Mouse (Mus musculus) adrenal gland, postnatal 25 days (tissue): ENCODE measurements around the gene Kynu. TPM values are rescaled to one million over a fixed set of nuclear protein-coding genes. Genes with fewer than 3 reads are reported as not detected.
A peak's percentile ranks its signal among the peaks of the same experiment; 100 is the strongest.

Experiments
- DNase-seq: peaks from one replicate; pipeline ENCODE4 v3.0.0; 2021; ENCODE audit warnings: mixed read lengths
- long read RNA-seq: library from polyadenylated mRNA; stranded (forward); transcript quantifications from one replicate; pipeline ENCODE4 v2.0.0, GENCODE M21; 2021
- total RNA-seq: library from RNA; stranded (reverse); gene quantifications from 2 replicates; pipeline ENCODE4 v1.2.3, GENCODE M21; 2021

The Kynu gene
- total RNA-seq: 1.1 TPM in 1 of 2 replicates, not detected in the other
- long read RNA-seq, transcript Kynu-201 (14 exons, 2,733 nt): major isoform, 30 of 81 reads
- long read RNA-seq, partial matches to known transcripts: 8 of 81 reads
- long read RNA-seq, other reads (novel, unspliced or antisense): 40 of 81 reads

DNA sequence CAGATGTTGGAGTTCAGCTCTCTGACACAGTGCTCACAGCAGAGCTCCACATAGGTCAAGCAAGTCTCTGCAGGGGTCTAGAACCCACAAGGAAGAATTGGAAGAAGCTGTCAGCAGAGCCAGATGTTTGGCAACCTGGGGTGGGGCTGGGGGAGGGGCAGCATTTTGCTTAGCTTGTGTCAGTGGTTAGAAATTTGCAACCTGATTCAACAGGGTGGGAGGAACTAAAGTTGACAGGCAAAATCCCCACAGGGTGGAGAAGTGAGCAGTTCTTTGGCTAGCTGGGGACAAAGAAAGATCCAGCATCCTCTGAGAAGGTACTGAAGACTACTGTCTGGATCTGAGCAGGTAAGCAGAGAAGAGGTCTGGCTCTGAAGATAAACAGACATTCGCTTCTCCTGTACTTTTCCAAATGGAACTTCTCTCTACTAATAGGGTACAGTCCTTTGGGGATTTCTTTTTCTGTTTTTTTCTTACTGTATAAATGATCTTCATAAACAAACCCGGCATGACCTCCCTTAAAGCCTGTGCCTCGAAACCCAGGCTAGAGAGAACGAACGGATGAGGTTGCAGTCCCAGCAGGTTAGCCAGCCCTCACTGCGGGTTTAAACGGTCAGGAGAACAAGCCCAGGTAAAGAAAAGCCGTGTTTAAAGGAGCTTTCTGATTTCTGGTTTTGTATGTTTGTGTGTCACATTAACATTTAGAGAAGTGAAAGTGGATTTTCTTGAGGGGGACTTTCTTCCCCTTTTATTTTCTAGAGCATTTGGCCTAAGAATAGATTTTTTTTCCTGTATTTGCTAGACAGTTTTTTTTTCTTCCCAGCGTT, at the start of gene Kynu:
Gene Kynu, plus strand, starts transcription at position 268 of the 827 bp plus-strand sequence.
- no peak for DNase-seq

DNA sequence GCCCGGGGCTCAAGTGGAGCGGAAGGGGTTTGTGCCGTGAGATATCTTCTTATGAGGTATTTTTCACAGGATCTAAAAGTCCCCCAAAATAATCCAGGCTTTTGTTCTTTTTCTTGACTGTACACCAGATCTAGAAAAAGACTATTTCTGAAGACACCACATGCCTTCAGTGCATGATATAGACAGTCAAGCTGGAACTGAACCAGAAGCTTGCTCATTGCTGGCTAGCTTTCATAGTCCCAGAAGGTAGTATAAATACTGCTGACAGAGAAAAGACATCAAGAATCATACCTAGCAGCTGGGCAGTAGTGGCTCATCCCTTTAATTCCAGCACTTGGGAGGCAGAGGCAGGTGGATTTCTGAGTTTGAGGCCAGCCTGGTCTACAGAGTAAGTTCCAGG, 48.9 kb upstream of the Kynu start:
- no peak for DNase-seq

- no peak for DNase-seq
Observed at GRCm38 (mm10) chr2:43513852-43514251, 41.3 kb upstream of the Kynu start.

DNA sequence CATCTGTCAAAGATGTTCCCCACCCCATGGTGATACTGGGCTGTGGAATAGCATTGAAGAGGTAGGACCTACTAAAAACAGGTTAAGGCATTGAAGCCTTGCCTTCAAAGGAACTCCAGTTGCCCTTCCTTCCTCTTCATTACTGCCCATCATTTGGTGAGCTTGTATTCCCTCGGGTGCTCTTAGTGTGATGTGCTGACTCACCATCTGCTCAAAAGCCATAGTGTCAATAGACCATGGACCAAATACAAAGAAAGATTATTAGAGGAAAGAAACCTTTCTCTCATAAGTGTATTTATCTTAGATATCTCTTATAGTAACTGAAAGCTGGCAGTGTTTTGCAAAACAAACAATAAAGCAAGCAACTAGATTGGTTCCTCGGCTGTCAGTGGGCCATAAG, 20.7 kb upstream of the Kynu start:
- no peak for DNase-seq

DNA sequence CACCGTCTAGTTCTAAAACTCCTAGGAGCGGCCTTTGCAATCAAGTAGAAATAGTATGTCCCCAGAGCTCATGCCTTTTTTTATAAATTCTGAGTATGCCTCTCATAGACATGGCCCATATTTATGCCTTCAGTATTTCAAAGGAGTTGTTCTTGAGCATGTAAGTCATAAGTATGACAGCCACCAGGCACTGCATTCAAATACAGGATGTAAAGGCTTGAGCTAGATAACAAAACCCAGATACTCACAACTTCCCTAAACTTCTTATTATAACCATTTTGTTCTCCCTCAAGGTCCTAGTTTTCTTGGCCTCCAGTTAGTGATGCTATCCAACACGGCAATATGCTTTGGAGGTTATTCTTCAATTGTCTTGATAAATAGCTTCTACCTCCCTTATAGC, 12.5 kb upstream of the Kynu start:
- no peak for DNase-seq

DNA sequence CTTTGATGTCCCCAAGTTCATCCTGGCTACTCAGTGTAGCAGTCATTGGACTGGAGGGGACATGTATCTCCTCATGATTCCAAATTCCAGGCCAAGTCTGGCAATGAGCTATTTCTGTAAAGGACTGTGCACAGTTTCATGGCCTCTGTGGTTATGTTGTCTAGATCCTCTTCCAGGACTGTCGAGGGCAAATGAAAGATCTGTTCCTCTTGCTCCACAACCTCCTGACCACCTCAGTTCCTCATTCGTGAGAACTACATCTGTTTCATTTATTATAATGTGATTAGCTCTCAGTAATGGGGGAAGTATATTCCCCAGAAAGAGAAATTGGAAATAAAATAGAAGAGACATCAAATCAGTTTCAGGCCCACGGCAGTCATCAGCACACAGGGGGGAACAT, 9.5 kb upstream of the Kynu start:
- DNase-seq: no peak

GRCm38 (mm10) chr2:43546448-43546847, 8.7 kb upstream of the Kynu start:
- no peak for DNase-seq

GRCm38 (mm10) chr2:43554216-43554615, 913 bp upstream of the Kynu start:
- no peak for DNase-seq

DNA sequence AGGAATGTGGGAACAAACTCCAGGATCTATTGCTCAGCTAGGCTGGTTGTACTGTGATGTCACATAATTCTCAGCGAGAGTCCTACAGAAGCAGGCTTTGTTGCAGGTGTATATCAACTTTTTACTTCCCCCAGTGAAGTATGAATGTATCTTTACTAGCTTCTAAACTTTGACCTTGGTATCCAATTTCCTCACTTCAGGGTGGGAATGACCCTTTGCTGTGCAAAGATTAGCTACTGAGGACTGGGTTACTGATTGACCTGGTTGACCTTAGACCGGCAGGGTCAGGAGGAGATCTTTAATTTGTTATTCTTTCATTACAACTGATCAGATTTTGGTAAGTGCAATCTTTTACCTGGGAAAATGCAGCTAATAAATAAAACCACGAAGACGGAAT, 758 bp downstream of the Kynu start:
- DNase-seq: no peak

- no peak for DNase-seq
Observed at GRCm38 (mm10) chr2:43556985-43557384, 1.9 kb downstream of the Kynu start.

- DNase-seq: no peak
Observed at GRCm38 (mm10) chr2:43561209-43561608, 6.1 kb downstream of the Kynu start.

GRCm38 (mm10) chr2:43562779-43563178, 7.7 kb downstream of the Kynu start:
- no peak for DNase-seq

DNA sequence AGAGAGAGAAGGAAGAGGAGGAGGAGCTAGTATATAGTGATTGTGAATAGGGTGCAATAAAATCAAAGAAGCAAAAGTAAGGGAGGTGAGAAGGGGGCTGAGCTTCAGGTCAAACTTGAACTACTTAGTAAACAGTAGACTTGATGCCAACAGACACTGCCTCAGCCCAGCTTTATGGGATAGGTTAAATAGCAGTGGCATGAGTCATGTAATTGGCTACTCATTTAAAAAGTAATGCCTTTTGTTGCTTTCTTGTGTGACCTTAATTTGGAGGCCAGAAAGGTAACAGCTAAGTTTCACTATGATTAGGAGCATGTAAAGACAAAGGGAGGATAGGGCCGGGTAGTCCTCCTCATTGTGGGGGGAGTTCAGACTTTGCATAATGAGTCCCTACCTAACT, 13.3 kb downstream of the Kynu start:
- no peak for DNase-seq

DNA sequence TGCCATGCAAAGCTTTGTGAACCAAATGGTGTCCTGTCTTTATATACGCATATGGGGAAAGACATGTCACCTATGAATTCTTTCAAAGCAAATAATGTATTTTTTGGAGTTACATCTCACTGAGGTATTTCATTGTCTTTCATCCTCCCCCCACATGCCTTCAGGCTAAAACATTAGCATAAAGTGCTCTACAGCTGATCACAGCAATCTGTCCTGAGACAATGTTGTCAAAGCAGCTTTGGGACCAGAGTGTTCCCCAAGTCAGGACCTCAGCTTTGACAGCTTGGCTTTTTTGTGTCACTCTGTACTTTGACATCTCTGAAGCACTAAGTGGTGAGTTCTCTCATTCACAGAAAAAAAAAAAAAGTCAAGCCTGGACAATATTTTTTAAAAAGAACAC, 18.4 kb downstream of the Kynu start:
- DNase-seq: no peak

- no peak for DNase-seq
Observed at GRCm38 (mm10) chr2:43583243-43583812, 28.2 kb downstream of the Kynu start.

- DNase-seq: no peak
Observed at GRCm38 (mm10) chr2:43585508-43585907, 30.4 kb downstream of the Kynu start.

GRCm38 (mm10) chr2:43587832-43588231, 32.7 kb downstream of the Kynu start:
- DNase-seq: no peak

DNA sequence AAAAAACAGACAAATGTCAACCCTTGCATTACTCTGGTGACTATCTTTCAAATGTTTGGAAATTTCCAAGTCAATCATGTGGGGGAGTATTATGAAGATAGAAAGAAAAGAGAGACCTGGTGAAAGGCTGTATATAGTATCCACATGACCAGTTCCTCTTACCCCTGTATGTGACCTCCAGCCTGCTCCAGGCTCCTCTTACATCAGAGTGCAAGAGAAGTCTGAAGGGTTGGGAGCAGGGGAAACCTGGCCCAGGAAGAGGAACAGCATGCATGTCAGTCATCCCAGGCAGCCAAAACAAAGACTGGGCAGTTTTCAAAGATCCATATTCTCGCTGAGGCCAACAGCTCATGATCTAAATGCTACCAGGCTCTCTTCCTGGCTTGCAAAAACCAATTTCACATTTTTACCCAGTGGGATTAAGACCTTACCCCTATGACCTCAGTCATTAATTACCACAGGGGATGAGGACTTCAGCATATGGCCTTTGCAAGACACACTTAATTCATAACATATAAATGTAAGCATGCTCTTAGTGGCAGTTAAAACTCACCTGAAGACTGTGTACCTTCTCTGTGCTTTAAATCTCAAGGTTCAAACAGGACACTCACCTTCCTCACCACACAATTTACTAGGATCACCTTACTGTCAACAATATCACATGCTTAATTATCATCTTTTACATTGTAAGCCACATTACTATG, 37.0 kb downstream of the Kynu start:
- DNase-seq: no peak

DNA sequence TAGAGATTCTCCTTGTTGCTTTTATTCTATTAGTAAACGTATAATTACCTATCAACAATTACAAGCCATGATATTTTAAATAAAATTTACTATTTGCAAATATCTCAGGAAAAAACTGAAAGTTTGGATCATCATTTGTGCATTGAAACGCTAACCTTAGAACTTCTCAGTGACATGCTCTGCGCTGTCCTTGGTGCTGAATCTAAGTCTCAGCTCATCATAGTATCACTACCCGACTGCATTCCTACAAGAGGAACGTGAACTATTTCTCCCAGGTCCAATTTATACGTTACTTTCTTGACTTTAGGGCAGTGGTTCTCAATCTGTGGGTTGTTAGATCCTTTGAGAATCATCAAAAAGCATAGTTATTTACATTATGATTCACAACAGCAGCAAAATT, 58.4 kb downstream of the Kynu start:
- peak; percentile 20 for DNase-seq

DNA sequence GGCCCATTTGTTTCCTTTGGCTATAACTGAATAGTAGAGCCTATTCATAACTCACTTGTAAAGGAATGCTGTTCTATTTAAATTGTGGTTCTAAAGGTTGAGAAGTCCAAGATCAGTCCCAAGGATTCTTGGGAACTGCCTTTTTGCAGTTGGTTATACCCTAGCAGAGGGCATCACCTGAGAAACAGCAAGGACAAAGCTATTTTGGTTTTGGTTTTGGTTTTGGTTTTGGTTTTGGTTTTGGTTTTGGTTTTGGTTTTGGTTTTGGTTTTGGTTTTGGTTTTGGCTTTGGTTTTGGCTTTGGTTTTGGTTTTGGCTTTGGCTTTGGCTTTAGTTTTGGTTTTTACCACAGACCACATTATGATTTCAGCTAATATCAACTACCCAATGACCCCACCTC, 66.0 kb downstream of the Kynu start:
- no peak for DNase-seq

DNA sequence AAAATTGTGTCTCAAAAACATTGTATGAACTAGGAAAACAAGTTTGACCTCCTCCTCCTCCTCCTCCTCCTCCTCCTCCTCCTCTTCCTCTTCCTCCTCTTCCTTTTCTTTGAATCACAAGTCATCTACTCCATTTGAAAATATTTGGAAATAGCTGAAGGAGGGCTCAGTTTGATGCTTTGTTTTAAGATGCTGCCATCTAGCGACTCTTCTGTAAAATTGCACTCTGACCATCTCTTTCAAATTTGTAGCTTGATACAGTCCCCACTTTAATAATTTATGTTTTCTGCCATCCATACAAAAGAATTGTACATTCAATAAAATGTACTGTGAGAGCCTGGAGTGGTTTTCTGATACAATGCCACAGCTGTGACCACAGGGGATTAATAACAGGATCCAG, 67.7 kb downstream of the Kynu start:
- DNase-seq: no peak

GRCm38 (mm10) chr2:43631786-43632185, 76.7 kb downstream of the Kynu start:
- DNase-seq: no peak

DNA sequence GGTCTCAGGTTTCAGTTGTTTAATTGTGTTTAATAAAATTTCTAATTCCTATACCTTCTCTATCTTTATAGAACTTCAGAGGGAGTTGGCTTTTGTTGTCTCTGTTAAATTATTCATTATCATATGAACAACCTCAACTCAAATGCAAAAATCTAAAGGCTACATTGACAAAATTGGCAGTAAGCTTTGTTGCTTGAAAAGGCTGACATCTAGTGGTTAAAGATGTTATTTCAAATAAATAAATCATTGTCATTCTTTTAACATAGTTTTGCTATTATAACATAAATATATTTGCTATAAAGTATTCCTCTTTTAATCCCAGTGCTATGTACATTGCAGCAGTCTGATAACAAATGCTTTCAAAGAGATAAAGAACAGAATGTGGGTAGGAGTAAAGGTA, 81.4 kb downstream of the Kynu start:
- no peak for DNase-seq
